Mouse (Mus musculus) urinary bladder, postnatal 4 days (tissue): Measurements from ENCODE around the gene Selenok.
A peak's percentile ranks its signal among the peaks of the same experiment; 100 is the strongest.

ENCODE experiments used
- DNase-seq, 2 experiments: peaks; one replicate each; pipeline ENCODE4 v3.0.0; 2021 to 2022; ENCODE audit warnings: low spot score in 2 of 2

Selenok gene

GRCm38 (mm10) chr14:29996000-29996751 lies 28.1 kb downstream of the Selenok start:
- no peak for DNase-seq

GRCm38 (mm10) chr14:29997345-29997744 lies 29.2 kb downstream of the Selenok start:
- no peak for DNase-seq

GRCm38 (mm10) chr14:29998747-29999474 lies 30.8 kb downstream of the Selenok start:
- DNase-seq, result no peak

- no peak for DNase-seq
These were observed 31.3 kb downstream of the Selenok start for GRCm38 (mm10) chr14:29999475-29999811.

GRCm38 (mm10) chr14:30008733-30009575 lies 40.8 kb downstream of the Selenok start, which contains the start of the genes Il17rb and Chdh:
TSS of gene Il17rb (minus strand) at chr14:30008896.
TSS of gene Chdh (plus strand) at chr14:30009023.
- peak; percentile 45 to 73 for DNase-seq

GRCm38 (mm10) chr14:30009864-30010560 lies 41.9 kb downstream of the Selenok start:
- peak; percentile 55 to 78 for DNase-seq

GRCm38 (mm10) chr14:30011886-30012560 lies 43.9 kb downstream of the Selenok start:
- no peak for DNase-seq

GRCm38 (mm10) chr14:30014487-30014886 lies 46.4 kb downstream of the Selenok start:
- no peak for DNase-seq

- DNase-seq, result no peak
These were observed 46.9 kb downstream of the Selenok start for GRCm38 (mm10) chr14:30015008-30015407.

- no peak for DNase-seq
These were observed 48.6 kb downstream of the Selenok start for GRCm38 (mm10) chr14:30016666-30017065.

GRCm38 (mm10) chr14:30017794-30018462 lies 49.8 kb downstream of the Selenok start:
- DNase-seq, result no peak

- no peak for DNase-seq
These were observed 50.3 kb downstream of the Selenok start for GRCm38 (mm10) chr14:30018463-30018801.

- DNase-seq, result no peak
These were observed 50.7 kb downstream of the Selenok start for GRCm38 (mm10) chr14:30018846-30019245.

GRCm38 (mm10) chr14:30019375-30019774 lies 51.3 kb downstream of the Selenok start:
- DNase-seq, result no peak

- no peak for DNase-seq
These were observed 51.9 kb downstream of the Selenok start for GRCm38 (mm10) chr14:30019792-30020575.

GRCm38 (mm10) chr14:30022471-30022870 lies 54.4 kb downstream of the Selenok start:
- DNase-seq, result no peak

GRCm38 (mm10) chr14:30024387-30024786 lies 56.3 kb downstream of the Selenok start:
- DNase-seq, result no peak
